In genomic region chr4:118178952-118179466, GRCm38 (mm10) we compare ENCODE assay signal across 8 mouse cellular contexts. TPM values are rescaled to one million over a fixed set of nuclear protein-coding genes. Genes with fewer than 3 reads are reported as not detected.
DNase-seq lines count a peak whose midpoint lies in the region; ATAC-seq and TF ChIP-seq lines count a peak whose summit lies in the region.

No protein-coding gene starts in this region.

- no peak for DNase-seq in heart, embryonic 10.5 days (ENCODE audit: low spot score)
- no peak for DNase-seq in heart, postnatal 36 days
- no peak for DNase-seq in G1E (ENCODE audit: low spot score)
- DNase-seq in hindbrain, embryonic 11.5 days (ENCODE audit: low spot score), result no peak
- no peak for DNase-seq in spleen, postnatal 36 days (ENCODE audit: low spot score in 2 of 2)
- no peak for DNase-seq in adrenal gland, adult 18-20 months (ENCODE audit: low spot score in 2 of 2)

- H3K79me2 ChIP-seq in macrophage (ENCODE audit: inconsistent target), result peaks cover 23% of the 10 kb centered on the region

- TF ChIP-seq CTCF in G1E (IDR thresholded peaks at IDR 0.05; ENCODE audit: low read depth, low read length), result no peak

- 2% methylated on average over 12 of the region's 12 CpGs for WGBS in heart, embryonic 10.5 days
- WGBS in hindbrain, embryonic 11.5 days, result 3% methylated on average over 12 of the region's 12 CpGs
- 3% methylated on average over 11 of the region's 12 CpGs for WGBS in macrophage (ENCODE audit: missing documents)

- peak overlapping the region; percentile 62 for H3K4me2 ChIP-seq in hindbrain, embryonic 11.5 days (replicated peaks; ENCODE audit: low read depth, low read length)

- no peaks in the 10 kb centered on the region for H3K27me3 ChIP-seq in heart, embryonic 10.5 days (ENCODE audit: insufficient read depth, poor library complexity, severe bottlenecking)
- no peaks in the 10 kb centered on the region for H3K27me3 ChIP-seq in G1E (ENCODE audit: insufficient read depth, low read length)
- H3K27me3 ChIP-seq in hindbrain, embryonic 11.5 days (ENCODE audit: control insufficient read depth, insufficient read depth, low read length), result no peaks in the 10 kb centered on the region

- H3K4me1 ChIP-seq in heart, embryonic 10.5 days, result peaks cover 13% of the 10 kb centered on the region
- peaks cover 28% of the 10 kb centered on the region for H3K4me1 ChIP-seq in G1E (ENCODE audit: insufficient read depth, low read depth, low read length)
- peaks cover 3% of the 10 kb centered on the region; the same call in 1 of the 2 replicates for H3K4me1 ChIP-seq in hindbrain, embryonic 11.5 days (replicated peaks; ENCODE audit: control insufficient read depth, insufficient read depth, low read length)

- peak overlapping the region; percentile 83 for H3K4me3 ChIP-seq in heart, embryonic 10.5 days
- H3K4me3 ChIP-seq in G1E (ENCODE audit: low read depth, low read length) (peak overlapping the region; percentile 80), macrophage (ENCODE audit: inconsistent target) (peak overlapping the region; percentile 86)
- H3K4me3 ChIP-seq in hindbrain, embryonic 11.5 days (ENCODE audit: low read depth, low read length), result peak overlapping the region; percentile 75

- H3K27ac ChIP-seq in heart, embryonic 10.5 days, result peak overlapping the region; percentile 98
- peak overlapping the region; percentile 91 for H3K27ac ChIP-seq in hindbrain, embryonic 11.5 days (ENCODE audit: low read depth, low read length)
- peak overlapping the region; percentile 96 for H3K27ac ChIP-seq in macrophage

- intact Hi-C loops in heart, postnatal 36 days (cut with DNase I), result loop anchor here (5.0 kb wide), 1 partner anchor 42 kb away; no protein-coding TSS in a partner anchor

- peak overlapping the region; percentile 89 for H3K9ac ChIP-seq in hindbrain, embryonic 11.5 days (ENCODE audit: low read depth, low read length)

- H3K36me3 ChIP-seq in heart, embryonic 10.5 days, result peaks cover 34% of the 10 kb centered on the region
- H3K36me3 ChIP-seq in G1E (replicated peaks), result peaks cover 42% of the 10 kb centered on the region
- peaks cover 22% of the 10 kb centered on the region; the same call in 1 of the 2 replicates for H3K36me3 ChIP-seq in hindbrain, embryonic 11.5 days (ENCODE audit: control insufficient read depth, insufficient read depth, low read length)
- peaks cover 31% of the 10 kb centered on the region for H3K36me3 ChIP-seq in macrophage (ENCODE audit: inconsistent target)

- H3K9me3 ChIP-seq in heart, embryonic 10.5 days, result no peaks in the 10 kb centered on the region
- H3K9me3 ChIP-seq in G1E (replicated peaks), result no peaks in the 10 kb centered on the region
- no peaks in the 10 kb centered on the region for H3K9me3 ChIP-seq in hindbrain, embryonic 11.5 days (ENCODE audit: control insufficient read depth, low read length)

- ATAC-seq in G1E (ENCODE audit: extremely low read depth, insufficient number of reproducible peaks, low FRiP score, poor library complexity, severe bottlenecking), result no peak
- ATAC-seq in hindbrain, embryonic 11.5 days (ENCODE audit: low FRiP score), result no peak
- ATAC-seq in inflammation-experienced regulatory T-cells, adult 6 months, result no peak

RNA-seq across cellular contexts. Expression of gene Kdm4a, which starts 0.8 kb away (rescaled TPM):
- polyA plus RNA-seq in heart, embryonic 10.5 days (2016; fragmentation: Nextera tagmentation; extraction: Ambion mirVana), result 22.9 and 26.6 TPM in 2 replicates
- 10 to 100 TPM; 26.9 to 29.2 TPM for total RNA-seq in heart, postnatal 36 days (2021)
- total RNA-seq in G1E (2014; fragmentation: Nextera tagmentation) (46.7 and 49.9 TPM in 2 replicates), G1E (2017) (48.7 and 50.5 TPM in 2 replicates)
- polyA plus RNA-seq in G1E (2012) (34.0 and 39.4 TPM in 2 replicates), macrophage (2018) (21.9 to 31.1 TPM (median 25.1 TPM) in 3 replicates)
- 58.1 and 67.5 TPM in 2 replicates for polyA plus RNA-seq in hindbrain, embryonic 11.5 days (2014; fragmentation: Nextera tagmentation; extraction: Ambion mirVana)
- total RNA-seq in macrophage (2018; cell fraction: chromatin; rRNA removed), result 100 to 1,000 TPM in 24 of 26 experiments, 10 to 100 TPM in 2; 84.4 to 248 (median 147) TPM
- 10 to 100 TPM; 21.2 to 53.3 (median 34.1) TPM for total RNA-seq in macrophage (2018; cell fraction: cytosol; rRNA removed)
- 100 to 1,000 TPM in 7 of 26 experiments, 10 to 100 TPM in 19; 67.4 to 128 (median 85.3) TPM for total RNA-seq in macrophage (2018; cell fraction: nucleus; rRNA removed)
- polyA plus RNA-seq in inflammation-experienced regulatory T-cells, adult 6 months (2017; shearing (Covaris generic)), result 10 to 100 TPM in 1 of 3 experiments, 1 to 10 TPM in 2; 3.9 to 12.4 (median 6.9) TPM
- 10 to 100 TPM; 30.3 to 35.6 TPM for total RNA-seq in adrenal gland, adult 18-20 months (2021)

RNA-seq across cellular contexts. Expression of gene St3gal3, which starts 44.3 kb away (rescaled TPM):
- 6.6 and 7.2 TPM in 2 replicates for polyA plus RNA-seq in heart, embryonic 10.5 days (2016; fragmentation: Nextera tagmentation; extraction: Ambion mirVana)
- total RNA-seq in heart, postnatal 36 days (2021), result 10 to 100 TPM; 60.3 to 66.4 TPM
- total RNA-seq in G1E (2014; fragmentation: Nextera tagmentation) (13.4 and 24.6 TPM in 2 replicates), G1E (2017) (6.9 and 10.3 TPM in 2 replicates)
- polyA plus RNA-seq in G1E (2012) (13.8 and 13.9 TPM in 2 replicates), macrophage (2018) (10.8 to 15.7 TPM (median 11.3 TPM) in 3 replicates)
- polyA plus RNA-seq in hindbrain, embryonic 11.5 days (2014; fragmentation: Nextera tagmentation; extraction: Ambion mirVana), result 5.5 and 6.0 TPM in 2 replicates
- total RNA-seq in macrophage (2018; cell fraction: chromatin; rRNA removed), result 100 to 1,000 TPM in 1 of 26 experiments, 10 to 100 TPM in 25; 10.2 to 123 (median 15.4) TPM
- 10 to 100 TPM in 21 of 26 experiments, 1 to 10 TPM in 5; 7.7 to 18.0 (median 11.6) TPM for total RNA-seq in macrophage (2018; cell fraction: cytosol; rRNA removed)
- 10 to 100 TPM in 23 of 26 experiments, 1 to 10 TPM in 3; 8.1 to 36.8 (median 15.2) TPM for total RNA-seq in macrophage (2018; cell fraction: nucleus; rRNA removed)
- 1 to 10 TPM in 2 of 3 experiments, under 1 TPM in 1; 0.40 to 2.4 (median 1.3) TPM for polyA plus RNA-seq in inflammation-experienced regulatory T-cells, adult 6 months (2017; shearing (Covaris generic))
- total RNA-seq in adrenal gland, adult 18-20 months (2021), result 10 to 100 TPM; 37.4 to 40.5 TPM
